Mouse (Mus musculus) heart, embryonic 13.5 days (tissue): ENCODE data around the gene Pcyt2. TPM values are rescaled to one million over a fixed set of nuclear protein-coding genes. Genes with fewer than 3 reads are reported as not detected.

ENCODE experiments used
- ATAC-seq: fragments of 200-750 bp; cut with Nextera tagmentation; 2 replicates; pipeline ENCODE4 v1.8.0; 2017; ENCODE audit warnings: moderate TSS enrichment; ENCODE audit not compliant: insufficient number of reproducible peaks, low FRiP score, low TSS enrichment; ENCODE audit errors: extremely low read depth
- H3K27ac ChIP-seq: fragments of 300-500 bp; sonication (generic); replicated peaks from 2 replicates; pipeline ENCODE4 v1.5.1; 2015; ENCODE audit warnings: moderate library complexity, mild to moderate bottlenecking, inconsistent platforms
- H3K27me3 ChIP-seq: fragments of 300-500 bp; sonication (generic); replicated peaks from 2 replicates; pipeline ENCODE4 v1.6.1; 2015; ENCODE audit warnings: mild to moderate bottlenecking, inconsistent platforms
- H3K36me3 ChIP-seq: fragments of 300-500 bp; sonication (generic); 2 replicates; pipeline ENCODE4 v1.6.1; 2015; ENCODE audit warnings: mild to moderate bottlenecking, inconsistent platforms
- H3K4me1 ChIP-seq: fragments of 300-500 bp; sonication (generic); 2 replicates; pipeline ENCODE4 v1.6.1; 2015; ENCODE audit warnings: inconsistent platforms
- H3K4me2 ChIP-seq: fragments of 300-500 bp; sonication (generic); 2 replicates; pipeline ENCODE4 v1.6.1; 2015; ENCODE audit warnings: inconsistent platforms, mild to moderate bottlenecking, moderate library complexity
- H3K4me3 ChIP-seq: fragments of 300-500 bp; sonication (generic); 2 replicates; pipeline ENCODE4 v1.5.1; 2015; ENCODE audit warnings: moderate library complexity, mild to moderate bottlenecking, inconsistent platforms
- H3K9ac ChIP-seq: fragments of 300-500 bp; sonication (generic); 2 replicates; pipeline ENCODE4 v1.6.1; 2015; ENCODE audit warnings: inconsistent platforms, mild to moderate bottlenecking, moderate library complexity
- H3K9me3 ChIP-seq: fragments of 300-500 bp; sonication (generic); 2 replicates; pipeline ENCODE4 v1.6.1; 2016; ENCODE audit warnings: inconsistent platforms
- WGBS: fragments of 180-500 bp; shearing (Covaris S2); methylation state at CpG from one replicate; pipeline ENCODE4 v1.1.7; 2015; ENCODE audit warnings: mixed read lengths; 5-methylcytosine and 5-hydroxymethylcytosine counted together
- polyA plus RNA-seq: library from polyadenylated mRNA; unstranded; fragments of >200 nt; fragmentation: Nextera tagmentation; extraction: Ambion mirVana; gene quantifications from 2 replicates; pipeline ENCODE4 v1.2.1, GENCODE M21; 2015

Gene Pcyt2
- polyA plus RNA-seq, 1 experiment from 2014 or later = 71.8 TPM

- ATAC-seq = no peak
- Histone ChIP-seq H3K27ac (no peak overlapping the region), H3K9ac (no peak overlapping the region), H3K27me3 (0 out of 2 replicates have a peak, but pooled peaks cover 12% of the 10 kb centered on the region), H3K36me3 (peaks cover 60% of the 10 kb centered on the region), H3K4me2 (no peak overlapping the region), H3K4me3 (no peak overlapping the region), H3K9me3 (no peaks in the 10 kb centered on the region), H3K4me1 (peaks cover 39% of the 10 kb centered on the region)
- WGBS = 40% methylated on average over 6 of the region's 6 CpGs
Measured at GRCm38 (mm10) chr11:120612763-120613162, 5.0 kb downstream of the Pcyt2 start.

- no peak for ATAC-seq
- Histone ChIP-seq H3K4me1 (peaks cover 39% of the 10 kb centered on the region), H3K27me3 (0 out of 2 replicates have a peak, but pooled peaks cover 12% of the 10 kb centered on the region), H3K27ac (no peak overlapping the region), H3K9me3 (no peaks in the 10 kb centered on the region), H3K4me2 (no peak overlapping the region), H3K36me3 (peaks cover 71% of the 10 kb centered on the region), H3K4me3 (no peak overlapping the region), H3K9ac (no peak overlapping the region)
- 75% methylated on average over 9 of the region's 9 CpGs for WGBS
Measured at GRCm38 (mm10) chr11:120610477-120611046, 7.2 kb downstream of the Pcyt2 start.

- peak overlapping the region; percentile 48 for H3K4me3 ChIP-seq
- peak overlapping the region; percentile 84 for H3K9ac ChIP-seq
- 26% methylated on average over 8 of the region's 8 CpGs for WGBS
Measured at GRCm38 (mm10) chr11:120609250-120609649, 8.5 kb downstream of the Pcyt2 start.

GRCm38 (mm10) chr11:120608241-120609034 is 9.3 kb downstream of the Pcyt2 start, which contains the start of gene Npb:
Npb (plus strand) TSS chr11:120608477.
- Histone ChIP-seq H3K4me1 (peaks cover 39% of the 10 kb centered on the region), H3K9ac (peak within 1 kb of the TSS; percentile 84), H3K36me3 (peaks cover 75% of the 10 kb centered on the region), H3K4me2 (peak within 1 kb of the TSS; percentile 80), H3K27me3 (0 out of 2 replicates have a peak, but pooled peaks cover 12% of the 10 kb centered on the region), H3K4me3 (peak within 1 kb of the TSS; percentile 48), H3K9me3 (no peaks in the 10 kb centered on the region), H3K27ac (peak within 1 kb of the TSS; percentile 66)
- WGBS = 6% methylated on average over 45 of the region's 45 CpGs
- no peak for ATAC-seq

More at GRCm38 (mm10) chr11:120609250-120609649, 8.5 kb downstream of the Pcyt2 start:
- ATAC-seq = peak; percentile 52; the same call in 1 of the 2 replicates
- Histone ChIP-seq H3K27me3 (0 out of 2 replicates have a peak, but pooled peaks cover 12% of the 10 kb centered on the region), H3K9me3 (no peaks in the 10 kb centered on the region), H3K36me3 (peaks cover 75% of the 10 kb centered on the region), H3K4me1 (peaks cover 39% of the 10 kb centered on the region), H3K27ac (peak overlapping the region; percentile 66), H3K4me2 (peak overlapping the region; percentile 80)

GRCm38 (mm10) chr11:120606764-120607163 is 11.0 kb downstream of the Pcyt2 start:
- Histone ChIP-seq H3K27ac (peak overlapping the region; percentile 12; the same call in 1 of the 2 replicates), H3K4me2 (no peak overlapping the region), H3K4me3 (no peak overlapping the region), H3K9me3 (no peaks in the 10 kb centered on the region), H3K4me1 (peaks cover 39% of the 10 kb centered on the region), H3K27me3 (0 out of 2 replicates have a peak, but pooled peaks cover 12% of the 10 kb centered on the region), H3K9ac (no peak overlapping the region), H3K36me3 (peaks cover 75% of the 10 kb centered on the region)
- no peak for ATAC-seq
- 71% methylated on average over 4 of the region's 4 CpGs for WGBS

GRCm38 (mm10) chr11:120605667-120606066 is 12.1 kb downstream of the Pcyt2 start:
- no peak for ATAC-seq
- Histone ChIP-seq H3K36me3 (peaks cover 75% of the 10 kb centered on the region), H3K27ac (no peak overlapping the region), H3K27me3 (0 out of 2 replicates have a peak, but pooled peaks cover 12% of the 10 kb centered on the region), H3K4me3 (no peak overlapping the region), H3K4me1 (peaks cover 39% of the 10 kb centered on the region), H3K4me2 (no peak overlapping the region), H3K9ac (peak overlapping the region; percentile 2; the same call in 1 of the 2 replicates), H3K9me3 (no peaks in the 10 kb centered on the region)
- WGBS = 88% methylated on average over 7 of the region's 7 CpGs

- Histone ChIP-seq H3K36me3 (peaks cover 75% of the 10 kb centered on the region), H3K27ac (no peak overlapping the region), H3K4me3 (no peak overlapping the region), H3K9ac (no peak overlapping the region), H3K4me2 (no peak overlapping the region), H3K27me3 (0 out of 2 replicates have a peak, but pooled peaks cover 4% of the 10 kb centered on the region), H3K9me3 (no peaks in the 10 kb centered on the region), H3K4me1 (peaks cover 40% of the 10 kb centered on the region)
- 67% methylated on average over 2 of the region's 2 CpGs for WGBS
- ATAC-seq = no peak
Measured at GRCm38 (mm10) chr11:120603545-120603944, 14.2 kb downstream of the Pcyt2 start.

- no peak for ATAC-seq
- peaks cover 76% of the 10 kb centered on the region for H3K36me3 ChIP-seq
- peaks cover 32% of the 10 kb centered on the region for H3K4me1 ChIP-seq
- H3K4me3 ChIP-seq = no peak overlapping the region
- no peaks in the 10 kb centered on the region for H3K9me3 ChIP-seq
- H3K4me2 ChIP-seq = no peak overlapping the region
- H3K9ac ChIP-seq = no peak overlapping the region
- H3K27ac ChIP-seq = no peak overlapping the region
- no peaks in the 10 kb centered on the region for H3K27me3 ChIP-seq
- WGBS = 88% methylated on average over 3 of the region's 3 CpGs
Measured at GRCm38 (mm10) chr11:120600716-120601115, 17.0 kb downstream of the Pcyt2 start.

GRCm38 (mm10) chr11:120598990-120599549 is 18.7 kb downstream of the Pcyt2 start:
- peak overlapping the region; percentile 87 for H3K9ac ChIP-seq
- H3K27ac ChIP-seq = peak overlapping the region; percentile 93
- ATAC-seq = no peak
- peaks cover 32% of the 10 kb centered on the region for H3K4me1 ChIP-seq
- peak overlapping the region; percentile 99 for H3K4me3 ChIP-seq
- 46% methylated on average over 17 of the region's 17 CpGs for WGBS
- H3K36me3 ChIP-seq = peaks cover 76% of the 10 kb centered on the region
- no peaks in the 10 kb centered on the region for H3K27me3 ChIP-seq
- H3K9me3 ChIP-seq = no peaks in the 10 kb centered on the region
- H3K4me2 ChIP-seq = peak overlapping the region; percentile 85

GRCm38 (mm10) chr11:120598283-120598989 is 19.3 kb downstream of the Pcyt2 start, which contains the start of the genes Alyref and Anapc11:
Alyref (minus strand) TSS chr11:120598365.
Anapc11 (plus strand) TSS chr11:120598421.
- under 1% methylated on average over 85 of the region's 88 CpGs for WGBS
- Histone ChIP-seq H3K4me3 (peak within 1 kb of the TSS; percentile 99), H3K9ac (peak within 1 kb of the TSS; percentile 100), H3K27ac (peak within 1 kb of the TSS; percentile 93), H3K4me2 (peak within 1 kb of the TSS; percentile 85), H3K4me1 (peaks cover 32% of the 10 kb centered on the region), H3K9me3 (no peaks in the 10 kb centered on the region), H3K36me3 (peaks cover 76% of the 10 kb centered on the region), H3K27me3 (no peaks in the 10 kb centered on the region)
- ATAC-seq = peak; percentile 96
